Mouse (Mus musculus) adrenal gland, postnatal 10 days (tissue): ENCODE measurements at regions not wholly inside any gene's neighbourhood (a gene's known extent, or its start where the extent isn't known, plus 50 kb on each side); places are given as distances from the start of the nearest gene placed in this dataset.
A peak's percentile ranks its signal among the peaks of the same experiment; 100 is the strongest.

Experiments used
- DNase-seq: peaks from one replicate; pipeline ENCODE4 v3.0.0; 2021; ENCODE audit warnings: mixed read lengths

DNA sequence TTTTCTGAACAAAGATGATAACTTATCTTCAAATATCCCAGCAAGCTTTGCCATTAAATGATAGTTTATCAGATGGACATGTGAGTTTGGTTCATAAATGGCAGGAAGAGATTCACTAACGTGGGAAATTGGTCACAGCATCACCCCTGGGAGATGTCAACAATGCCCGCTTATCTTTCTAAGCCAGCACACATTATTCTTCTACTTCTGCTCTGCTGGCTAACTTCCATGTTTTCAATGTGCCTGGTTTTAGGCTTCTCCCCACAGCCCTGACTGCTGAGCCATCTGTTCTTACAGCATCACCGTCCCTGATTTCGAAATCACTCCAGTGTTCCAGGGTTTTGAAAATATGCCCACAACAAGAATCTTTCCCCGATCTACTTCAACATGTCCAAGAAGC lies 2175.4 kb downstream of the 9330182O14Rik start:
- DNase-seq = peak; percentile 28

GRCm38 (mm10) chr15:42311166-42311565 lies 2177.0 kb downstream of the 9330182O14Rik start:
- no peak for DNase-seq

- no peak for DNase-seq
Measured at GRCm38 (mm10) chr15:42320349-42320748, 2186.2 kb downstream of the 9330182O14Rik start.

DNA sequence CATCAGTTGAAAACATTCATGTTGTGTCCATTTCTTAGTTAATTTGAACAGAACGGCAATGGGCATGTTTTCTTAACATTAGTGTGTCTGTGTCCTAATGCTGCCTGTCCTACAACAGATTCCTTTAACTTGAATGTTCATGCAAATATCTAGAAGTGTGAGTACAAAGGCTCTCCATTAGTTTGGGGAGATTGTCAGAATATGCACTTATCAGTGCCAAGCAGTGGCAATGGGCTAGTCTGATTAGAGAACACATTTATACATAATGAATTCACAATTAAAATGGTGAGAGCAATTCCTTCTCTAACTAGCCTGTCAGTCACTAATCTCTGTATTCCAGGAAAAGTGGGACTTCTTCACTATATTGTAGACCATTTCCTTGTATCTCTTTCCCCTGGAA lies 2188.8 kb downstream of the 9330182O14Rik start:
- no peak for DNase-seq

DNA sequence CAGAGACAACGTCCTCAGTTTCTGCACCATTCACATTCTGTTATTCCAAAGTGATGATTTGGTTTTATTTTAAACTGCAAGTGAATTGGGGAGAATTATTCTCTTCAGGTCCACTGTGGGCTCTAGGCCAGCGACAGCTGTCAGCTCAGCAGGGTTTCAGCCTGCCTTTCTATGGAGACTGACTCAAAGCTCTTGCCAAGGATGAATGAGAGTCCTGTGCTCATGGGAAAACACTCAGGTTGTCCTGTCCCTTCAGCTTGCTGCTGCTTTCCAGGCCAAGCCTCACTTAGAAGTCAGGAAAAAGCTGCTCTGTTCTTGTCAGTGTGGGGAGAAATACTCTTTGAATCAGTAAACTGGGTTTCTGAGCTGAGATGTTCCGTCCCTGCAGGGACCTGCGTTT lies 2191.1 kb downstream of the 9330182O14Rik start:
- no peak for DNase-seq

DNA sequence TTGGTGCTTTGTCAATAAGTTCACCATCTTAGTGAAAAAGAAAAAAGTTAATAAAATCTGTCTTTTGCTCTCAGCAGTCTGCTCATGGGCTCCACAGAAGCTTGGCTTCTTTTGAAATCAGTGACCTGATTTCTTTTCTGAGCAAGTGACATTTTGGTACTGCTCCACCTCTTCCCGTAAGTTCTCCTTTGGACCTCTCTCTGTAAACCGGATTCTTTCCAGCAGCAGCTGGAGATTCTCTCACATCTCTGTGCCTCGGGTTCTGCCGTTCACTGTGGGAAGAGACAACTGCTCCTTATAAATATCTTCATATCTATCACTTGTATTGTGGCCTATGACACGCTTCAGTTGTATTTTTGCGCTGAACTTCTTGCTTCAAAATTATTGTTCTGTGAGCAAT lies 2194.4 kb downstream of the 9330182O14Rik start:
- no peak for DNase-seq

GRCm38 (mm10) chr15:42329742-42330141 lies 2195.6 kb downstream of the 9330182O14Rik start:
- peak; percentile 18 for DNase-seq

DNA sequence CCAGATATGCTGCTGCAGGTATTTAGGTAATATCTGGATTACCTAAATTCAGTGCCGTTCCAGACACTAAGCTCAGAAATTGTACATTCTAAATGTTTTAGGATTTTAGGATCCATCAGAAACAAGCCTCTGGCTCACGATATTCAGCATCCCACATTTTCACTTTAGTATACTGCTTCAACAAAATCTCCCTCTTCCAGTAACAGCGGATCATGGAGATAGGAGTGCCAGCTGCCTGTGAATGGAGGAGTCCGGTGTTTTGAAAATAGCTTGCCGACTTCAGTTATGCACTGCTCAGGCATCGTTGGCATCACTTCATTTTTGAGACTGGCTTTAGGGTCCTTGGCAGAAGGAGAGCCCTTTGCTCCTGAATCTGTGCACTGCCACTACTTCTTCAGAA lies 2199.5 kb downstream of the 9330182O14Rik start:
- DNase-seq = no peak

DNA sequence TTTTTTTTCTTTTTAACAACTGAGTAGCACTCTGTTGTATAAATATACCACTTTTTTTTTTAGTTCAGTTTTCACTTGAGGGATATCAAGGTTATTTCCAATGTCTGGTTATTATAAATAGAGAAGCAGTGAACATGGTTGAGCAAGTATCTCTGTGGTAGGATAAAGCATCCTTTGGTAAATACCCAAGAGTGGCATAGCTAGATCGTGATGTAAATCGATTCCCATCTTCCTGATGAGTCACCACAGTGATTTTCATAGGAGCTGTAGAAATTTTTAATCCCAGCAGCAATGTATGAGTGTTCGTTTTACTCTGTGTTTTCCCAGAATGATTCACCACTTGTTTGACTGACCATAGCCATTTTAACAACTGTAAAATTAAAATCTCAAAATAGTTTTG lies 2212.0 kb downstream of the 9330182O14Rik start:
- no peak for DNase-seq

DNA sequence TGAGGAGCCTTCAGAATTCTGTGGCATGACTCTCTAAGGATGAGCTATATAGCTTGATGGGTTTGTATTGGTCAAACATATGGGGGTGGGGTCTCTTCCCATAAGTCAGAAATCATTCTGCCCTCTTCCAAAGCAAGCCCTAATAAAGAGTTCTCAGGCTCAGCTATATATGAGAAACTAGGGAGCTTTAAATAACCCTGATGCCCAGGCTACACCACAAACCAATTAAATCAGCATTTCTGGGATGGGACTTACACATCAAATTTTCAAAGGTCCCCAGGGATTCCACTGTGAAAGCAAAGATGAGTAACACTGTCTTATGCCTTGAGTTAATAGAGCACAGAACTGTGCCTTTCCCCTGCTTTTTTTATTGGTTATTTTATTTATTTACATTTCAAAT lies 2227.7 kb downstream of the 9330182O14Rik start:
- DNase-seq = no peak

- DNase-seq = no peak
Measured at GRCm38 (mm10) chr15:42364979-42365378, 2230.8 kb downstream of the 9330182O14Rik start.

GRCm38 (mm10) chr15:42366796-42367195 lies 2232.6 kb downstream of the 9330182O14Rik start:
- peak; percentile 45 for DNase-seq

- DNase-seq = no peak
Measured at GRCm38 (mm10) chr15:42369603-42370002, 2235.4 kb downstream of the 9330182O14Rik start.

DNA sequence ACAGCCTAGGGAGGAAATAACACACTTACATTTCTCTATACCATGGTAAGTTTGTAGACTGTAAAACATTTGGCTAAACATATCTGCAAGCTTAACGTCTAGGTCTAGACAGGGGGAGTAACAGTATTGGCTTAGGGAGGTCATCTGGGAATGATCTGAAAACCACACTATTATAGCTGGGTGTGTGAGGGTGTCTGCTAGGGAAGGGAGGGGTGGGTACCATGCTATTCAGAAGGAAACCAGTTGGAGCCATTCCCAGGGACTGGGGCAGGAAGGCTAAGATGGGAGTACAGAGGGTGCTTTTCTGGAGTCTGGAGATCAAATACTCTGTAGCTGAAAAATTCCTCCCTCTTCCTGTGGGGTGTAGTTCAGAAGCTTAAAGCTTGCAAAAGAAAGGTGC lies 2235.9 kb downstream of the 9330182O14Rik start:
- DNase-seq = no peak

DNA sequence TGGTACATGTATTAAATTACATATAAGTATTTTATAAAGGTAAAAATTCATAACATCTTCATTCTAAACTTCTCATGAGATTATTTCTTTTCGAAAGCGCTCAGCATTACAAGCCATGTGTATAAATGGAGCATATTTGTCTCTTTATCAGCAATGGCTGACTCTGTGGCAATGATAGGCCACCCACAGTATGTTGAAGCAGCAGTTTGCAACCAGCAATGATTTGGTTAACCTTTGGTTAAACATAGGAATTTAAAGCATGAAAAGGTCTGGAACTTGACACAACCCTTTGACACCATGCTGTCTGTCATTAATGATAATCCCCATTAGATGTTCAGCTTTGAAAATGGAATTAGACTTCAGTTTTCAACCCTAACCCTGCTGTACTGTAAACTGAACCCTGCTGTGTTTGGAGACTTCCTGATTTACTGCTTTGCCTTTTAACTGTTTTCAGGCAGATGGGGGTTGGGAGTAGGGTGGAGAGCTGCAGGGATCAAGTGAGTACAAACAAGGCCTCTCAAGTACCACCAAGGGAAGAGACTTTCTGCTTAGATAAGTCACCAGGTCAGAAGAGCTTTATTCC lies 2238.6 kb downstream of the 9330182O14Rik start:
- DNase-seq = no peak
